Mouse (Mus musculus) stomach, postnatal 0 days (tissue): ENCODE data around the gene Clasp2.

Source experiments
- CTCF ChIP-seq: IDR thresholded peaks from 2 replicates; pipeline ENCODE4 v1.5.1; 2016; ENCODE audit warnings: antibody characterized with exemption, low read depth, mild to moderate bottlenecking, moderate library complexity
- EP300 ChIP-seq: optimal IDR thresholded peaks from 2 replicates; pipeline ENCODE3; 2016; ENCODE audit warnings: antibody characterized with exemption

DNA sequence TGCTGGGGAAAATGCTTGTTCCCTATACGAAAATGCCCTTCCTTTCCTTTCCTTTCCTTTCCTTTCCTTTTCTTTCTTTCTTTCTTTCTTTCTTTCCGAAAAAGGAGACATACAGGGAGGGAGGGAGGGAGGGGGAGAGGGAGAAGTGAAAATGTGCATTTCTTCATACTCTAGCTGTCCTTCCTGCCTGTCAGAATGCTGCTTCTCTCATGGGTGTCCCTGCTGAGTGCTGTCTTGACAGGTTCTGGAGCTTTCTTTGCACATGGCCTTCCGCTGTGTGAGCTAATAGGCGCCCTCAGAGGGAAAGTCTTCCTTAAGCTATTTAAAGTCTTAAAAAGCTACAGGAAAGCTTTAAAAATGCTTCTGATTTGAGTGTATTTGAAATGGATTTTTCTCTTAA is 95.7 kb downstream of the Clasp2 start:
- TF ChIP-seq CTCF (no peak), EP300 (no peak)
